Mouse (Mus musculus) layer of hippocampus, adult 18-20 months (tissue): ENCODE measurements at regions not wholly inside any gene's neighbourhood (a gene's known extent, or its start where the extent isn't known, plus 50 kb on each side); places are given as distances from the start of the nearest gene placed in this dataset.

ENCODE experiments used
- DNase-seq, 2 experiments: peaks; one replicate each; pipeline ENCODE4 v3.0.0; 2022; ENCODE audit warnings: low spot score in 2 of 2

- DNase-seq = no peak
These were observed 711.4 kb downstream of the Vrk1 start for GRCm38 (mm10) chr12:106721271-106722009.

- no peak for DNase-seq
These were observed 712.0 kb downstream of the Vrk1 start for GRCm38 (mm10) chr12:106722010-106722362.

GRCm38 (mm10) chr12:106722761-106723160 lies 712.7 kb downstream of the Vrk1 start:
- DNase-seq = no peak

- DNase-seq = no peak
These were observed 716.9 kb downstream of the Vrk1 start for GRCm38 (mm10) chr12:106726920-106727319.

DNA sequence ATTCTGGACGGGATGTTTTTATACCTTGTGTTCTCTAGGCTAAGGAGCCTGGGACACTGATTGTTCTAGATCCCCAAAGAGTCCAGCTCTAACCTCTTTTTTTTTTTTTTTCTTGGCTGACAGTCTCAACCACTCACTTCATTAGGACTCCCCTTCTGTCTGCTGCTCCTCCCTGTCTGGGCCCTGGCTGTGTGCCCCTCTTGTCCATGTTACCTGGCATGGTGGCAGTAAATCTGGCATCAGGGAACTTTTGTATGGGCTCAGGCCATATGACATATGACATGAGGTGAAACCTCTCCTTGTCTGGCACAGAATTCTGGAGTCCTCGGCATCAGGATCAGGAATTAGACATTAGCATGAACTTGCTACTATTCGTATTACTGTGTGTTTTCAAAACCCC lies 717.5 kb downstream of the Vrk1 start:
- no peak for DNase-seq

- DNase-seq = no peak
These were observed 719.7 kb downstream of the Vrk1 start for GRCm38 (mm10) chr12:106729686-106730085.

- DNase-seq = peak in 1 of 2 experiments; percentile 43
These were observed 722.3 kb downstream of the Vrk1 start for GRCm38 (mm10) chr12:106732108-106732857.

GRCm38 (mm10) chr12:106748765-106749164 lies 738.7 kb downstream of the Vrk1 start:
- DNase-seq = no peak

- DNase-seq = no peak
These were observed 724.9 kb upstream of the 3110018I06Rik start for GRCm38 (mm10) chr12:106763552-106763951.

DNA sequence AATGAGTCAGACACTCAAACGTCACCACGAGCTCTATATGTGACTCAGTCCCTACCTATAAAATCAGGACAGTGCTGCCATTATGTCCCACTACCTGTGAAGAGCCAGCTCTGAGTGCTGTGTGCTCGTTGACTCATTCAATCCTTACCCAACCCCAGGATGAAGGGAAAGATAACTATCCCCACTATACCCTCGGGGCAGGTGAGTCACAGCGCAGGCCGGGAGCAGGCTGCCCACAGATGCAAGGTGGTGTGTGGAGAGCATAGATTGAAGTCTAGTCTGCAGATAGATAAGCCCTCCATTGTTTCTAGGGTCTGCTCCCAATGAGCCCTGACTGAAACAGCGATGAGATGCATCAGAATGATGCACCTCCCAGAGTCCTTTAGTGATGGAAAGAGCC lies 723.9 kb upstream of the 3110018I06Rik start:
- no peak for DNase-seq

GRCm38 (mm10) chr12:106773536-106773935 lies 714.9 kb upstream of the 3110018I06Rik start:
- DNase-seq = no peak

- DNase-seq = no peak
These were observed 691.8 kb upstream of the 3110018I06Rik start for GRCm38 (mm10) chr12:106796596-106796995.

DNA sequence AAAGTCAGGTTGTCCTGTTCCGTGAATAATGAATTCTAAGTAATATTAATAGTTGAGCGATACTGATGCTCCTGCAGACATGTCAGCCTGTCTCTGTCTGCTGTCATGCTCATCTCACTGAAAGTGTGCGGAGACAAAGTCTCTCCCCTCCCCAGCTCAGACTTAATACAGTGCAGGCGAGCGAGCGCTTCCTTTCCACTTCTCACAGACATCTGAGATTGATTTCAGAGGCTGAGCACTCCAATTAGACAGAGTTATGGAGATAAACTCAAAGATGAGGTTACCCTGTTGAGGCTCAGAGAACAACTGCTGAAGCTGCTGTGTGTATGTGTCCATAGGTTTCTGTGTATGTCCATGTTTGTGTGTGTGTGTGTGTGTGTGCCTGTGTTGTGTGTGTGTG lies 668.7 kb upstream of the 3110018I06Rik start:
- no peak for DNase-seq

DNA sequence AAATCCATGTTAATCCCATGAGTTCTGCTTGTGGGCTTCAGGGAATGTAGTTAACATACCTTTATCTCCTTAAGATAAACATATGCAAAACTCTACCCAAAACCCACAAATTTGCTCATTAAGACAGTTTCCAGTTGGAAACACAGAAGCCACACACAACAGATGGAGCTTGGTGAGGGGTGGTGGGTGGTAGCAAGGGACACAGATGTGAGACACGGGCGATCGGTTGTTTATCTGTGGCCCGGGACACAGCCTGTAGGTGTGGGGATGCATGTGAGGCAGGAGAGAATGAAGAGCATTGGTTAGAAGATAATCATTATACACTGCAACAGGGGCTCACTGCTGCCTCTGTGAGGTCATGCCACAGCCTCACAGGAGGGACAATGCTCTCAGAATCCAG lies 666.1 kb upstream of the 3110018I06Rik start:
- peak; percentile 68 to 82 for DNase-seq

DNA sequence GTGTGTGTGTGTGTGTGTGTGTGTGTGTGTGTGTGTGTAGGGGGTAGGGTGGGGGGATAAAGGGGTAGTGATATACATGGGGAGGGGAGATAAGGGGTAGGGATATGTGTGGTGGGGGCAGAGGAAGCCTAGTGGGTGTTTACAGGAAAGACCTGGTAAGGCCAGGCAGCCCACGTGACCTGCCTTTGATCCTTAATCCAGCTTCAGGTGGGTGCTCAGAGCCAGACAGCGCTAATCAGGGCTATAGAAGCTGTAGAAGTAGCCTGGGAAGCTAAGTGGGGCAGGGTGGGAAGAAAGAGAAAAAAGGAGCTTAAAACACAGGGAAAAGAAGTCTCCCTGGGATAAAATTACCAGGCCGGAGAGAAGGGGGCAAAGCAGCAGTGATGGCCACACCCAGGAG lies 659.9 kb upstream of the 3110018I06Rik start:
- no peak for DNase-seq

- no peak for DNase-seq
These were observed 659.1 kb upstream of the 3110018I06Rik start for GRCm38 (mm10) chr12:106829323-106829722.

GRCm38 (mm10) chr12:106835241-106835640 lies 653.2 kb upstream of the 3110018I06Rik start:
- DNase-seq = no peak

GRCm38 (mm10) chr12:106839618-106840017 lies 648.8 kb upstream of the 3110018I06Rik start:
- no peak for DNase-seq

DNA sequence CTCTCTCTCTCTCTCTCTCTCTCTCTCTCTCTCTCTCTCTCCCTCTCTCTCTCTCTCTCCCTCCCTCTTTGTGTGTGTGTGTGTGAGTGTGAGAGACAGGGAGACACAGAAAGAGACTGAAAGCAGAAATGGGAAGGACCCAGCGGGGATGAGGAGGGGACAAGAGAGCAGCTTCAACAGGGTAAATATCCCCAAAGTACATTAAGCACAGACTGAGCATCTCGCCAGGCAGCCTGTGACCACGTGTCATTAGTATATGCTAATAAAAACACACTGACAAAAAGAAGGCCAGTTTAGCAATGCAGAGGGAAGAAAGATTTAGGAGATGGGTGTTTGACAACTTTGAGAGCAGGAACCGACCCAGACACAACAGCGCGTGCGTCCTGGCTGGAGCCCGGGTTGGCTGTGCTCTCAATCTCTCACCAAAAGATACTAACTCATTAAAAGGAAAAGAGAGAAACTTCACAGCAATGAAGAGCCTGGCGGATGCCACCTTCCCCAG lies 648.2 kb upstream of the 3110018I06Rik start:
- DNase-seq = no peak

GRCm38 (mm10) chr12:106841996-106842395 lies 646.4 kb upstream of the 3110018I06Rik start:
- peak; percentile 31 to 76 for DNase-seq

- DNase-seq = no peak
These were observed 646.0 kb upstream of the 3110018I06Rik start for GRCm38 (mm10) chr12:106842396-106842795.

GRCm38 (mm10) chr12:106851666-106852065 lies 636.8 kb upstream of the 3110018I06Rik start:
- DNase-seq = no peak

DNA sequence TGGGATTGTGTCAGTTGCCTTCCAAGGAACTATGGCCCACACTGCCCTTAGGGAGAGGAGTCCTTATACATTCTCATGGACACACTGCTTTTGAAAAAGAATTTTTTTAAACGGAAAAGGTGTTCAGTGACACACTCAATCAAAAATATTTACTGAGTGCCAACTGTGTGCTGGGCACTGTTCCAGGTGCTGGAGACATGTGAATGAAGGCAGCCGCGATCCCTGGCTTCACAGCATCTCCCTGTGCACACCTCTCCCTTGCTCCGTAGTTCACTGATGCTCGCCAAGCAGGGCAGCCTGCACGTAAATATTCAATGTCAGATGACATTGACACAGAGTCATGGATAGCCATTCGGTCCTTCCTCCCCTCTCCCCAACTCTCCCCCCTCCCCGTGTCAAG lies 635.7 kb upstream of the 3110018I06Rik start:
- DNase-seq = no peak
